Mouse (Mus musculus): ENCODE results near the gene Xxylt1. TPM values are rescaled to one million over a fixed set of nuclear protein-coding genes. Genes with fewer than 3 reads are reported as not detected.

The Xxylt1 gene
- total RNA-seq, 2 experiments from 2014 or later = 20.0 to 21.6 TPM

- no peak for DNase-seq (ENCODE audit: extremely low spot score in 1 of 2, low spot score in 1 of 2)
Observed at GRCm38 (mm10) chr16:30995446-30995845, 85.8 kb downstream of the Xxylt1 start.

GRCm38 (mm10) chr16:30994881-30995280, 86.4 kb downstream of the Xxylt1 start:
- DNase-seq (ENCODE audit: extremely low spot score in 1 of 2, low spot score in 1 of 2) = no peak

- no peak for DNase-seq (ENCODE audit: extremely low spot score in 1 of 2, low spot score in 1 of 2)
Observed at GRCm38 (mm10) chr16:30994296-30994695, 86.9 kb downstream of the Xxylt1 start.

- DNase-seq (ENCODE audit: extremely low spot score in 1 of 2, low spot score in 1 of 2) = no peak
Observed at GRCm38 (mm10) chr16:30992568-30992967, 88.7 kb downstream of the Xxylt1 start.

GRCm38 (mm10) chr16:30990661-30991060, 90.6 kb downstream of the Xxylt1 start:
- no peak for DNase-seq (ENCODE audit: extremely low spot score in 1 of 2, low spot score in 1 of 2)

GRCm38 (mm10) chr16:30988225-30988624, 93.0 kb downstream of the Xxylt1 start:
- no peak for DNase-seq (ENCODE audit: extremely low spot score in 1 of 2, low spot score in 1 of 2)

GRCm38 (mm10) chr16:30987684-30988083, 93.5 kb downstream of the Xxylt1 start:
- DNase-seq (ENCODE audit: extremely low spot score in 1 of 2, low spot score in 1 of 2) = no peak

GRCm38 (mm10) chr16:30984826-30985545, 96.2 kb downstream of the Xxylt1 start:
- DNase-seq (ENCODE audit: extremely low spot score in 1 of 2, low spot score in 1 of 2) = no peak

GRCm38 (mm10) chr16:30984101-30984500, 97.1 kb downstream of the Xxylt1 start:
- no peak for DNase-seq (ENCODE audit: extremely low spot score in 1 of 2, low spot score in 1 of 2)

- DNase-seq (ENCODE audit: extremely low spot score in 1 of 2, low spot score in 1 of 2) = no peak
Observed at GRCm38 (mm10) chr16:30983699-30984098, 97.5 kb downstream of the Xxylt1 start.

GRCm38 (mm10) chr16:30983281-30983680, 98.0 kb downstream of the Xxylt1 start:
- no peak for DNase-seq (ENCODE audit: extremely low spot score in 1 of 2, low spot score in 1 of 2)

GRCm38 (mm10) chr16:30981345-30981744, 99.9 kb downstream of the Xxylt1 start:
- DNase-seq (ENCODE audit: extremely low spot score in 1 of 2, low spot score in 1 of 2) = peak in 1 of 2 experiments; percentile 39

GRCm38 (mm10) chr16:30979905-30980304, 101.3 kb downstream of the Xxylt1 start:
- DNase-seq (ENCODE audit: extremely low spot score in 1 of 2, low spot score in 1 of 2) = no peak

GRCm38 (mm10) chr16:30977728-30978127, 103.5 kb downstream of the Xxylt1 start:
- no peak for DNase-seq (ENCODE audit: extremely low spot score in 1 of 2, low spot score in 1 of 2)

- peak; percentile 76 to 95 for DNase-seq (ENCODE audit: extremely low spot score in 1 of 2, low spot score in 1 of 2)
Observed at GRCm38 (mm10) chr16:30977186-30977585, 104.0 kb downstream of the Xxylt1 start.

GRCm38 (mm10) chr16:30974549-30974948, 106.7 kb downstream of the Xxylt1 start:
- no peak for DNase-seq (ENCODE audit: extremely low spot score in 1 of 2, low spot score in 1 of 2)

- DNase-seq (ENCODE audit: extremely low spot score in 1 of 2, low spot score in 1 of 2) = no peak
Observed at GRCm38 (mm10) chr16:30973416-30973815, 107.8 kb downstream of the Xxylt1 start.

GRCm38 (mm10) chr16:30971950-30972541, 109.2 kb downstream of the Xxylt1 start:
- no peak for DNase-seq (ENCODE audit: extremely low spot score in 1 of 2, low spot score in 1 of 2)

- no peak for DNase-seq (ENCODE audit: extremely low spot score in 1 of 2, low spot score in 1 of 2)
Observed at GRCm38 (mm10) chr16:30969266-30970064, 111.8 kb downstream of the Xxylt1 start.

- DNase-seq (ENCODE audit: extremely low spot score in 1 of 2, low spot score in 1 of 2) = no peak
Observed at GRCm38 (mm10) chr16:30968402-30969151, 112.7 kb downstream of the Xxylt1 start.

GRCm38 (mm10) chr16:30966684-30967083, 114.5 kb downstream of the Xxylt1 start:
- no peak for DNase-seq (ENCODE audit: extremely low spot score in 1 of 2, low spot score in 1 of 2)

Measured in layer of hippocampus, postnatal 25 days (tissue).